8 mouse cellular contexts compared by ENCODE assay signal in genomic region chr4:95377222-95378134, GRCm38 (mm10).
DNase-seq lines count a peak whose midpoint lies in the region; ATAC-seq and TF ChIP-seq lines count a peak whose summit lies in the region.

No protein-coding gene starts in this region.

- TF ChIP-seq CTCF in ES-Bruce4 (IDR thresholded peaks at IDR 0.05; ENCODE audit: low read depth, low read length) = no peak

- peaks cover 3% of the 10 kb centered on the region; the same call in 1 of the 2 replicates for H3K4me1 ChIP-seq in embryonic facial prominence, embryonic 11.5 days (ENCODE audit: control insufficient read depth, insufficient read depth, low read length)
- H3K4me1 ChIP-seq in embryonic facial prominence, embryonic 10.5 days = peaks cover 21% of the 10 kb centered on the region
- H3K4me1 ChIP-seq in ES-Bruce4 (ENCODE audit: control insufficient read depth, insufficient read depth, low read length) = peaks cover 3% of the 10 kb centered on the region
- H3K4me1 ChIP-seq in lung, embryonic 16.5 days (replicated peaks; ENCODE audit: control insufficient read depth, insufficient read depth, low read length) = peaks cover 14% of the 10 kb centered on the region
- H3K4me1 ChIP-seq in hindbrain, embryonic 13.5 days (replicated peaks) = peaks cover 7% of the 10 kb centered on the region

- TF ChIP-seq POLR2A in ES-Bruce4 (IDR thresholded peaks at IDR 0.05; ENCODE audit: insufficient read depth, low read length) = no peak

- H3K27ac ChIP-seq in embryonic facial prominence, embryonic 11.5 days (replicated peaks; ENCODE audit: low read depth, low read length) = no peak overlapping the region; the same call in 1 of the 2 replicates
- H3K27ac ChIP-seq in embryonic facial prominence, embryonic 10.5 days (replicated peaks) = no peak overlapping the region
- H3K27ac ChIP-seq in ES-Bruce4 (ENCODE audit: insufficient read depth, low read length) = no peak overlapping the region
- H3K27ac ChIP-seq in lung, embryonic 16.5 days (ENCODE audit: low read length) = peak overlapping the region; percentile 78
- no peak overlapping the region for H3K27ac ChIP-seq in hindbrain, embryonic 13.5 days

- no peaks in the 10 kb centered on the region for H3K36me3 ChIP-seq in embryonic facial prominence, embryonic 11.5 days (replicated peaks; ENCODE audit: control insufficient read depth, insufficient read depth, low read depth, low read length)
- H3K36me3 ChIP-seq in embryonic facial prominence, embryonic 10.5 days (replicated peaks) = no peaks in the 10 kb centered on the region
- H3K36me3 ChIP-seq in ES-Bruce4 (ENCODE audit: control insufficient read depth, insufficient read depth, low read length, poor library complexity, severe bottlenecking) = no peaks in the 10 kb centered on the region
- H3K36me3 ChIP-seq in lung, embryonic 16.5 days (ENCODE audit: control insufficient read depth, insufficient read depth, low read length) = no peaks in the 10 kb centered on the region
- H3K36me3 ChIP-seq in hindbrain, embryonic 13.5 days = no peaks in the 10 kb centered on the region

- H3K27me3 ChIP-seq in embryonic facial prominence, embryonic 11.5 days (ENCODE audit: control insufficient read depth, insufficient read depth, low read length) = no peaks in the 10 kb centered on the region
- no peaks in the 10 kb centered on the region for H3K27me3 ChIP-seq in embryonic facial prominence, embryonic 10.5 days (replicated peaks; ENCODE audit: low read depth, poor library complexity, severe bottlenecking)
- no peaks in the 10 kb centered on the region for H3K27me3 ChIP-seq in ES-Bruce4 (ENCODE audit: control insufficient read depth, insufficient read depth, low read length, poor library complexity, severe bottlenecking)
- H3K27me3 ChIP-seq in lung, embryonic 16.5 days (ENCODE audit: control insufficient read depth, insufficient read depth, low read depth, low read length) = no peaks in the 10 kb centered on the region
- H3K27me3 ChIP-seq in hindbrain, embryonic 13.5 days = no peaks in the 10 kb centered on the region

- WGBS in embryonic facial prominence, embryonic 11.5 days = 40% methylated on average over 9 of the region's 9 CpGs
- WGBS in embryonic facial prominence, embryonic 10.5 days = 43% methylated on average over 9 of the region's 9 CpGs
- 40% methylated on average over 9 of the region's 9 CpGs for WGBS in lung, embryonic 16.5 days
- 61% methylated on average over 9 of the region's 9 CpGs for WGBS in hindbrain, embryonic 13.5 days

- 0 out of 2 replicates have a peak, but pooled peaks have one; percentile 21 for ATAC-seq in embryonic facial prominence, embryonic 11.5 days (replicated peaks; ENCODE audit: insufficient number of reproducible peaks, low FRiP score, low TSS enrichment, low read depth)
- ATAC-seq in lung, embryonic 16.5 days (ENCODE audit: low read depth) = peak; percentile 95
- no peak for ATAC-seq in hindbrain, embryonic 13.5 days (ENCODE audit: low FRiP score)
- ATAC-seq in erythroid progenitor cell, adult 5-6 weeks (replicated peaks; ENCODE audit: low FRiP score, poor library complexity, severe bottlenecking) = no peak
- no peak for ATAC-seq in monocyte, adult 5-6 weeks (replicated peaks; ENCODE audit: insufficient number of reproducible peaks, low FRiP score, low TSS enrichment, poor library complexity, severe bottlenecking)

- peak; percentile 53; the same call in 1 of the 2 replicates for TF ChIP-seq EP300 in ES-Bruce4 (IDR thresholded peaks at IDR 0.05; ENCODE audit: insufficient read depth, low read depth, low read length)

- H3K4me2 ChIP-seq in embryonic facial prominence, embryonic 11.5 days (ENCODE audit: low read depth, low read length) = no peak overlapping the region
- peak overlapping the region; percentile 25; the same call in 1 of the 2 replicates for H3K4me2 ChIP-seq in lung, embryonic 16.5 days (ENCODE audit: low read depth, low read length)
- H3K4me2 ChIP-seq in hindbrain, embryonic 13.5 days = no peak overlapping the region

- no peak overlapping the region for H3K4me3 ChIP-seq in embryonic facial prominence, embryonic 11.5 days (ENCODE audit: low read depth, low read length)
- no peak overlapping the region for H3K4me3 ChIP-seq in embryonic facial prominence, embryonic 10.5 days
- H3K4me3 ChIP-seq in ES-Bruce4 (ENCODE audit: low read depth, low read length) = no peak overlapping the region
- H3K4me3 ChIP-seq in lung, embryonic 16.5 days (ENCODE audit: low read length) = no peak overlapping the region
- H3K4me3 ChIP-seq in hindbrain, embryonic 13.5 days = no peak overlapping the region

- no peak overlapping the region for H3K9ac ChIP-seq in embryonic facial prominence, embryonic 11.5 days (replicated peaks; ENCODE audit: low read length)
- no peak overlapping the region for H3K9ac ChIP-seq in ES-Bruce4 (ENCODE audit: low read depth, poor library complexity, severe bottlenecking)
- no peak overlapping the region for H3K9ac ChIP-seq in lung, embryonic 16.5 days (ENCODE audit: low read length)
- H3K9ac ChIP-seq in hindbrain, embryonic 13.5 days = no peak overlapping the region

- H3K9me3 ChIP-seq in embryonic facial prominence, embryonic 11.5 days (replicated peaks; ENCODE audit: control insufficient read depth, low read length) = no peaks in the 10 kb centered on the region
- no peaks in the 10 kb centered on the region for H3K9me3 ChIP-seq in embryonic facial prominence, embryonic 10.5 days
- H3K9me3 ChIP-seq in ES-Bruce4 (replicated peaks; ENCODE audit: control insufficient read depth, insufficient read depth, low read length, poor library complexity, severe bottlenecking) = no peaks in the 10 kb centered on the region
- no peaks in the 10 kb centered on the region for H3K9me3 ChIP-seq in lung, embryonic 16.5 days (ENCODE audit: control insufficient read depth, low read length)
- no peaks in the 10 kb centered on the region for H3K9me3 ChIP-seq in hindbrain, embryonic 13.5 days

- DNase-seq in embryonic facial prominence, embryonic 11.5 days (ENCODE audit: low spot score) = peak; percentile 27
- DNase-seq in embryonic facial prominence, embryonic 10.5 days (ENCODE audit: low spot score) = no peak
- peak; percentile 55 for DNase-seq in kidney, adult 11 months

Comparison
In these comparisons a context has a peak if more than half of its experiments do, and no peak if none do; other contexts are left out.
1. ATAC-seq: peak in embryonic facial prominence, embryonic 11.5 days (single experiment) and lung, embryonic 16.5 days (single experiment); none in hindbrain, embryonic 13.5 days (single experiment), erythroid progenitor cell, adult 5-6 weeks (single experiment) and monocyte, adult 5-6 weeks (single experiment).